ENCODE assay signal across 24 mouse cellular contexts in the genomic region with DNA sequence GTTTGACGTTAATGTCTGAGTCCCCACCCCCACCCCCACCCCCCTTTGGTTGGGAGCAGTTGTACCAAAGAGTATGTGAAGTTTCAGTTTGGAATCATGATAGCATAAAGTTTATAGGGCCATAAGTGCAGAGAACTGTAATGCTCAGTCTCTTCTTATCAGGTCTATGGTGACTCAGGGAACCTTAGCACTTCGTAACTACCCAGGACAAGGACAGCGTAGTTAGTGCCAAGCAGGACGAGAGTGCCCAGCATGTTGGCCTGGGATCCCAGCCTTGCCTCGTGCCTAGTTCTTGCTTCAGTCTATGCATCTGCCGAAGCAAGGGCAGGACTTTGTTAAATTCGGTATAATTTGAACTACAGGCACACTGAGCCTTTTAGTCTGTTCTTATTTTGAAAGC. TPM values are rescaled to one million over a fixed set of nuclear protein-coding genes. Genes with fewer than 3 reads are reported as not detected.
A peak's percentile ranks its signal among the peaks of the same experiment; 100 is the strongest.
DNase-seq lines count a peak whose midpoint lies in the region; ATAC-seq and TF ChIP-seq lines count a peak whose summit lies in the region.
"Had no signal": no experiment of that assay in that cellular context is flagged by ENCODE, and none has a peak within 500 bp of the region (broad histone marks: within the 10 kb centered on the region; RNA-seq: fewer than 3 reads in every experiment).

No protein-coding gene starts in this region.

- H3K36me3 ChIP-seq in intestine, postnatal 0 days (ENCODE audit: control insufficient read depth, insufficient read depth): peaks cover 20% of the 10 kb centered on the region; the same call in 1 of the 2 replicates

- TF ChIP-seq POLR2A in cerebellum, adult 2 months (IDR thresholded peaks at IDR 0.05; ENCODE audit: borderline replicate concordance, insufficient read depth, low read length): no peak

- peak overlapping the region; percentile 24; the same call in 1 of the 2 replicates for H3K4me2 ChIP-seq in intestine, postnatal 0 days (replicated peaks; ENCODE audit: low read depth)
- H3K4me2 ChIP-seq: embryonic facial prominence, embryonic 15.5 days; forebrain, embryonic 15.5 days; hindbrain, embryonic 12.5 days had no signal

- DNase-seq in adrenal gland, adult 2 months: peak; percentile 78
- no peak for DNase-seq in adrenal gland, adult 18-20 months (ENCODE audit: low spot score in 2 of 2)
- peak; percentile 48 for DNase-seq in adrenal gland, postnatal 25 days
- no peak for DNase-seq in cerebellum, adult 2 months
- no peak for DNase-seq in right cerebral cortex, adult 18-20 months
- DNase-seq in cerebellum, adult 11 months: no peak
- DNase-seq: cerebellum, adult 8-10 months; cerebellum, postnatal 14 days; embryo, embryonic 11 days; gastrocnemius, postnatal 10 days; heart, adult 18-20 months; heart, postnatal 10 days; heart, postnatal 4 days had no signal

- no peaks in the 10 kb centered on the region for H3K4me1 ChIP-seq in intestine, postnatal 0 days (replicated peaks; ENCODE audit: control insufficient read depth, insufficient read depth, low read length)
- H3K4me1 ChIP-seq in cerebellum, adult 2 months (ENCODE audit: control insufficient read depth, insufficient read depth, low read length): no peaks in the 10 kb centered on the region
- H3K4me1 ChIP-seq: embryonic facial prominence, embryonic 15.5 days; forebrain, embryonic 15.5 days; heart, embryonic 10.5 days; hindbrain, embryonic 12.5 days had no signal

- peak overlapping the region; percentile 66 for H3K27ac ChIP-seq in intestine, postnatal 0 days (ENCODE audit: low read depth, low read length)
- H3K27ac ChIP-seq in cerebellum, adult 2 months (ENCODE audit: insufficient read depth, low read length): no peak overlapping the region
- H3K27ac ChIP-seq: embryonic facial prominence, embryonic 15.5 days; forebrain, embryonic 15.5 days; heart, embryonic 10.5 days; hindbrain, embryonic 12.5 days had no signal

- 62% methylated on average over 7 of the region's 7 CpGs for WGBS in intestine, postnatal 0 days
- WGBS in cerebellum, adult 2 months: 85% methylated on average over 7 of the region's 7 CpGs

- TF ChIP-seq CTCF in intestine, postnatal 0 days (IDR thresholded peaks at IDR 0.05; ENCODE audit: low read depth): no peak
- TF ChIP-seq CTCF in cerebellum, adult 2 months (IDR thresholded peaks at IDR 0.05; ENCODE audit: borderline replicate concordance, insufficient read depth, low read depth, low read length): no peak

- no peaks in the 10 kb centered on the region for H3K27me3 ChIP-seq in intestine, postnatal 0 days (replicated peaks; ENCODE audit: control insufficient read depth, insufficient read depth, low read length)
- no peaks in the 10 kb centered on the region for H3K27me3 ChIP-seq in cerebellum, adult 2 months (ENCODE audit: control insufficient read depth, insufficient read depth, low read length)
- H3K27me3 ChIP-seq: embryonic facial prominence, embryonic 15.5 days; forebrain, embryonic 15.5 days; hindbrain, embryonic 12.5 days had no signal

- peak; percentile 89 for ATAC-seq in intestine, postnatal 0 days
- ATAC-seq: forebrain, embryonic 15.5 days; hindbrain, embryonic 16.5 days; inflammation-experienced regulatory T-cells, adult 6 months had no signal

- no peak overlapping the region for H3K9ac ChIP-seq in intestine, postnatal 0 days (ENCODE audit: low read depth, low read length)
- H3K9ac ChIP-seq: embryonic facial prominence, embryonic 15.5 days; forebrain, embryonic 15.5 days; hindbrain, embryonic 12.5 days had no signal

- no peak overlapping the region for H3K4me3 ChIP-seq in intestine, postnatal 0 days (ENCODE audit: low read depth, low read length)
- H3K4me3 ChIP-seq in cerebellum, adult 2 months (replicated peaks; ENCODE audit: insufficient read depth, low read depth, low read length): no peak overlapping the region
- H3K4me3 ChIP-seq: embryonic facial prominence, embryonic 15.5 days; forebrain, embryonic 15.5 days; heart, embryonic 10.5 days; hindbrain, embryonic 12.5 days had no signal

- no peaks in the 10 kb centered on the region for H3K9me3 ChIP-seq in intestine, postnatal 0 days (ENCODE audit: control insufficient read depth)
- H3K9me3 ChIP-seq: embryonic facial prominence, embryonic 15.5 days; forebrain, embryonic 15.5 days; heart, embryonic 10.5 days; hindbrain, embryonic 12.5 days had no signal

RNA-seq across cellular contexts. Expression of gene Myo1a, which starts 9.2 kb away (rescaled TPM):
- total RNA-seq in adrenal gland, adult 2 months (2021): 10 to 100 TPM in 1 of 2 experiments, 1 to 10 TPM in 1; 1.1 to 15.1 TPM
- polyA plus RNA-seq in adrenal gland, adult 2 months (2012; rRNA removed): 0.21 and 4.0 TPM in 2 replicates
- 10 to 100 TPM in 1 of 2 experiments, under 1 TPM in 1; 0.83 to 35.2 TPM for total RNA-seq in adrenal gland, adult 18-20 months (2021)
- 0.33 and 1.1 TPM in 2 replicates for total RNA-seq in adrenal gland, postnatal 25 days (2021)
- polyA plus RNA-seq in intestine, postnatal 0 days (2015; fragmentation: Nextera tagmentation; extraction: Ambion mirVana): 73.8 and 80.3 TPM in 2 replicates
- 1.2 and 1.6 TPM in 2 replicates for polyA plus RNA-seq in cerebellum, adult 2 months (2012; rRNA removed)
- total RNA-seq: common myeloid progenitor, adult 5-6 weeks; heart, postnatal 10 days had no signal
- polyA plus RNA-seq: inflammation-experienced regulatory T-cells, adult 6 months had no signal

RNA-seq across cellular contexts. Expression of gene Nab2, which starts 27.4 kb away (rescaled TPM):
- 10 to 100 TPM; 16.9 to 26.6 TPM for total RNA-seq in adrenal gland, adult 2 months (2021)
- 35.9 and 38.7 TPM in 2 replicates for polyA plus RNA-seq in adrenal gland, adult 2 months (2012; rRNA removed)
- 10 to 100 TPM; 23.4 to 38.0 TPM for total RNA-seq in adrenal gland, adult 18-20 months (2021)
- 19.0 and 21.7 TPM in 2 replicates for total RNA-seq in adrenal gland, postnatal 25 days (2021)
- polyA plus RNA-seq in intestine, postnatal 0 days (2015; fragmentation: Nextera tagmentation; extraction: Ambion mirVana): 3.9 and 4.2 TPM in 2 replicates
- polyA plus RNA-seq in cerebellum, adult 2 months (2012; rRNA removed): 59.2 and 69.9 TPM in 2 replicates

RNA-seq across cellular contexts. Expression of gene Tac2, which starts 28.5 kb away (rescaled TPM):
- not detected for total RNA-seq in adrenal gland, adult 2 months (2021)
- polyA plus RNA-seq in adrenal gland, adult 2 months (2012; rRNA removed): 0.18 and 0.38 TPM in 2 replicates
- not detected for total RNA-seq in adrenal gland, adult 18-20 months (2021)
- total RNA-seq in adrenal gland, postnatal 25 days (2021): not detected in 2 replicates
- polyA plus RNA-seq in intestine, postnatal 0 days (2015; fragmentation: Nextera tagmentation; extraction: Ambion mirVana): not detected in 2 replicates
- 1.4 and 1.5 TPM in 2 replicates for polyA plus RNA-seq in cerebellum, adult 2 months (2012; rRNA removed)
- total RNA-seq: common myeloid progenitor, adult 5-6 weeks; heart, adult 18-20 months; heart, postnatal 10 days; heart, postnatal 4 days; MEL had no signal
- polyA plus RNA-seq: C2C12; forebrain, embryonic 11.5 days; hindbrain, embryonic 12.5 days; inflammation-experienced regulatory T-cells, adult 6 months had no signal

RNA-seq across cellular contexts. Expression of gene Nemp1, which starts 29.1 kb away (rescaled TPM):
- total RNA-seq in adrenal gland, adult 2 months (2021): 1 to 10 TPM; 4.6 to 9.1 TPM
- polyA plus RNA-seq in adrenal gland, adult 2 months (2012; rRNA removed): 1.5 and 2.6 TPM in 2 replicates
- 1 to 10 TPM; 5.0 to 5.4 TPM for total RNA-seq in adrenal gland, adult 18-20 months (2021)
- total RNA-seq in adrenal gland, postnatal 25 days (2021): 9.6 and 13.7 TPM in 2 replicates
- polyA plus RNA-seq in intestine, postnatal 0 days (2015; fragmentation: Nextera tagmentation; extraction: Ambion mirVana): 2.9 and 3.2 TPM in 2 replicates
- 6.7 and 9.0 TPM in 2 replicates for polyA plus RNA-seq in cerebellum, adult 2 months (2012; rRNA removed)

RNA-seq across cellular contexts. Expression of gene Zbtb39, which starts 43.6 kb away (rescaled TPM):
- total RNA-seq in adrenal gland, adult 2 months (2021): 10 to 100 TPM; 11.0 to 11.8 TPM
- polyA plus RNA-seq in adrenal gland, adult 2 months (2012; rRNA removed): 5.6 and 5.8 TPM in 2 replicates
- 10 to 100 TPM; 12.3 to 13.1 TPM for total RNA-seq in adrenal gland, adult 18-20 months (2021)
- 12.3 and 13.5 TPM in 2 replicates for total RNA-seq in adrenal gland, postnatal 25 days (2021)
- 1.3 and 1.6 TPM in 2 replicates for polyA plus RNA-seq in intestine, postnatal 0 days (2015; fragmentation: Nextera tagmentation; extraction: Ambion mirVana)
- 5.7 and 6.6 TPM in 2 replicates for polyA plus RNA-seq in cerebellum, adult 2 months (2012; rRNA removed)

Comparison
In these comparisons a context has a peak if more than half of its experiments do, and no peak if none do; other contexts are left out.
1. DNase-seq: peak in adrenal gland, adult 2 months (single experiment) and adrenal gland, postnatal 25 days (single experiment); none in adrenal gland, adult 18-20 months (0 of 2), cerebellum, adult 2 months (0 of 2), right cerebral cortex, adult 18-20 months (single experiment) and cerebellum, adult 11 months (single experiment).